Mouse (Mus musculus) left cerebral cortex, adult 2 months (tissue): ENCODE measurements at regions not wholly inside any gene's neighbourhood (a gene's known extent, or its start where the extent isn't known, plus 50 kb on each side); places are given as distances from the start of the nearest gene placed in this dataset.

Experiments
- DNase-seq, 2 experiments: peaks; one replicate each; pipeline ENCODE4 v3.0.0; 2021 to 2022; ENCODE audit warnings: low spot score in 2 of 2, mixed read lengths in 1 of 2; ENCODE audit errors: extremely low spot score in 1 of 2
- H3K27ac ChIP-seq: fragments of 200-600 bp; 2 replicates; pipeline ENCODE4 v1.8.1; 2022
- H3K4me3 ChIP-seq: fragments of 200-600 bp; 2 replicates; pipeline ENCODE4 v1.8.1; 2022
- CTCF ChIP-seq: fragments of 200-600 bp; IDR thresholded peaks from 2 replicates; pipeline ENCODE4 v1.8.1; 2022; ENCODE audit warnings: antibody characterized with exemption, mild to moderate bottlenecking, moderate library complexity
- intact Hi-C: fragments of 180-260 bp; cut with DNase I; formaldehyde crosslinking; loops from one replicate; pipeline ENCODE4 v1.15.1; 2025

DNA sequence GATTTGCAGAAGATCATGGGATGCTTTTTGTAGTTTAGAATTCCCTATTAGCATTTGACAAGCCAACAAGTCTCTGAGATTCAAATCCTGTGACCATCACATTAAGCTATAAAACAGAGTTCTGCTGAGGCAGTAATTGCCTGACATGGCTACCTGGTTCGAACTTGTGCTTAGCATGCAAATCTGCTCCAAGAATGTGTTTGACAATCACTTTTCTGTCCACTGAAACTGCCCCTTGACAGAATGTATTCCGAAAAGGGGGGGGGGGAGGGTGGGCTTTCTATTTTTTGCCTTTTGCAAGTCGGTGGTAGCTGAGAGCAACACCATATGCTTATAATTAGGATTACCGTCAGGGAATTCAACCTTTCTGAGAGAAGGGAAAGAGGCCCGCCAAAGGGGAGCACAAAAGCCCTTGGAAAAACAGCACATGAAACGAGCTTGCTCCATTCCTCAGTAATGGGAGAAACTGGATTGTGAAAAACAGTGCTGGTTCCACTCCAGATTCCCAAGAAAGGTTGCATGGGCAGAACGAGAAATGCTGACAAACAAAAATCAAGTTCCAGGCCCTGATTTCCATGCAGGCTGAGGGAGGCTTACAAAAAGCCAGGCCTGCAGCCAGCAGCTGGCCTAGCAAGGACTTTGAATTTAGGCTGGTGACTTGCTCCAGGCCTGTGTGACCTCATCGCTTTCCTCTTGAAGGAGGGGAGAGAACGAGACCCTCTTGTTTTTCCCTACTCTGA, 176.1 kb upstream of the Ldb2 start:
- Histone ChIP-seq H3K27ac (no peak overlapping the region), H3K4me3 (no peak overlapping the region)
- intact Hi-C loops, result no loop called here
- DNase-seq, result peak in 1 of 2 experiments; percentile 12
- no peak for TF ChIP-seq CTCF

DNA sequence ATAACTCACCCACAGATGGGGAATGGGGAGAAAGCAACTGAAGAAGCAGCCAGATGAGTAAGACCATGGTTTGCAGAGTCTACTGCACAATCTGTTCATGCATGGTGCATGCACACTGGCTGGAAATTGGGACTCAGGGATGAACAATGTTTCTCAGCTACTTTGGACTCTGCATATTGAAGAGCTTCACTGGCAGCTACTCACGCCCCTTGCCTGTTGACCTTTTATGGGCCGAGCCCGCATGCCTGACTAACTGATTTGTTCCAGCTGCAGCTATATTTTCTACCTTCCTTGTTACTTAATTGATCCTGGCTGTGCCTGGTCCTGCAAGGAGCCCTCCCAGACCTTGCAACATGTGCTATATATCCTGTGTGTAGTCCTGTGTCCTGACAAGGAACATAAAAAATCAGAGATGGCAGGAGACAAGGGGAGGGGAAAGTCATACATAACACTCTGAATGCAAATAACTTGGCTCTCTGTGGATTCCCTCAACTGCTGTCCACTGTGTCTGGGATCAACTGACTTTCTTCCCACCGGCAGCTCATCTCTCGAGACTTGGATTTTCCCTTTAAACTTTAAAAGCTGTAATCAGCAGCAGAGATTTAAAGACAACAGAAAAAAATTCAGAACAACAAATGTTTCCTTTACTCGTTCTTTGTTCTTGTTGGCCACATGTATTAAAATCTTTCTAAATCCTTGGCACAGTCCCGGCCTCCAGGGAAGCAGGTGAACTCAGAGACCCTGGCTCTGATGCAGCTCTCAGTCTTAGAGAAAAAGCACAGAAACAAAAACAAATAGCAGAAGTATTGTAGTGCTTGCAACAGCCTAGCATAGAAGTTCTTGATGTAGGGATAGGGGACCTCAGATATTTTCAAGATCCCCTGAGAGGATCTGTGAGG, 143.8 kb upstream of the Ldb2 start:
- intact Hi-C loops, result no loop called here
- TF ChIP-seq CTCF, result no peak
- Histone ChIP-seq H3K27ac (no peak overlapping the region), H3K4me3 (no peak overlapping the region)
- DNase-seq, result no peak

DNA sequence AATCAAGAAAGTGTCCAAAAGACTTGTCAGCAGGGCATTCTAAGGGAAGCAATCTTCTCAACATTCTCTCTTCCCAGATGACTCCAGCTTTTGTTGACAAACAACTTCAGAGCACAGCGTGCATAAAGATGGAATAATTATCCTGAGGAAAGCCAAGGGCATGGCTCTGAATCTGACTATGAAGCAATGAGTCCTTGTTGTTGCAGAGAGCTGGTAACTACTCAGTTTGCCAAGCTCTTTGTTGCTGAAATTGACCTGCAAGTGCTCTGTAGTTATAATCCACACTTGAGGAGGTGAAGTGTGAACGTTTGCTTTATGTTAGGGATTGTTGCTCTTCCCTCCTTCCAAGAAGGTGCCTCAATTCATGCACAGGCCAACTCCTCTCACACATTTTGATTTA, 143.1 kb upstream of the Ldb2 start:
- H3K4me3 ChIP-seq, result no peak overlapping the region
- no peak for TF ChIP-seq CTCF
- intact Hi-C loops, result no loop called here
- no peak for DNase-seq
- H3K27ac ChIP-seq, result no peak overlapping the region

DNA sequence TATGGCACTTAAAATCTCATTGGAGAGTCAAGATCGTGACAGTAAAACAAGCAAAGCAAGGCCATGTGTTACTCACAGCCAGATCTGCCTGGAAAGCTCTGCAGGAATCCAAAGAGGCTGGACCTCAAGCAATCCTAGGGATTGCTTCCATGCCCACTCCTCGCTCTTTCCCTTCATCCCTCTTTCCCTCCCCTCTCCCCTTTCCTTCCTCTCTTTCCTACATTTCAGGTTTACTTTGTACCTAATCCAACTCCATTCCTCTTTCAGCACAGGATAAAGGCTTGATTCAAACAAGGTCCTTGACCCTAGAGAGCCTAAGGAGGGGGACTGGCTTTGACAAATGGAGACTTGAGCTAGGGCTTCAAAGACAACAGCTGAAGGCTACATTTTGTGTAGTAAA, 126.0 kb upstream of the Ldb2 start:
- Histone ChIP-seq H3K27ac (no peak overlapping the region), H3K4me3 (no peak overlapping the region)
- intact Hi-C loops, result no loop called here
- DNase-seq, result no peak
- TF ChIP-seq CTCF, result no peak

DNA sequence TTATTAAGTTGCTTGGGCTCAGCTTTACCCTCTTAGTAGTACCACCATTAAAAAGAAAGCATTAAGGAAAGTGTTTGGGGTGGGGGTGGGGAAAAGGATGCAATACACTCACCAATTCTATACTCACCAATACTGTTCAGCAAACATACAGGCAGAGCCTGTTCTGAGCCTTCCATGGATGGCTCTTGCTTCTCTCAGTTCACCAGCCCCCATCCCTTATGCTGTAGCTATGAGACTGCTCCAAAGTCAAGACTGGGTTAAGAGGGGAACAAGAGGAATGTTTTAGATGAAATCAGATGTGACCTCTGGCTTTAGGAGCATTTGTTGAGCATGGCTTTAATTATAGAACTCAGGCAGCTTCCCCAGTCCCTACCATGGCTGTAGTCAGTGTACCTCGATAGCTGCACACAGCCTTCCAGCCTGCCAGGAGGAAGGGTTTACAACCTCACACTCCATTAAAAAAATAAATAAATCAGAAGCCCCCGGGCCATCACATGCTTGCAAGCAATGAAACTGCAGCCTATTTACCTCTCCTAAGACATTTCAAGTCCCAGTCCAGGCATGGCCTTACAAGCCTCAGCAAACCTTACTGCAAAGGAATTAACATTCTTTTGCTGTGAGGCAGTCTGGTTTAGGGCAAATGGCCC, 122.8 kb upstream of the Ldb2 start:
- no peak overlapping the region for H3K27ac ChIP-seq

DNA sequence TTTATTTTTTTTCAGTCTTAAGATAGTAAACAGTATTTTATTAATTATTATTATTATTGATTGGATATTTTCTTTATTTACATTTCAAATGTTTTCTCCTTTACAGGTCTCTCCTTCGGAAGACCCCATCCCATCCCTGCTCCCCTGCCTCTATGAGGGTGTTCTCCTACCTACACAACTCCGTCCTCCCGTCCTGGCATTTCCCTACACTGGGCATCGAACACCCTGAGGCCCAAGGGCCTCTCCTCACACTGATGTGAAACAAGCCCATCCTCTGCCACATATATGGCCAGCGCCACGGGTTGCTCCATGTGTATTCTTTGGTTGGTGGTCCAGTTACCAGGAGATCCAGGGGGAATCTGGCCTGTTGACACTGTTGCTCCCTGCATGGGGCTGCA, 118.3 kb upstream of the Ldb2 start:
- no peak overlapping the region for H3K27ac ChIP-seq
- TF ChIP-seq CTCF, result no peak
- intact Hi-C loops, result no loop called here
- H3K4me3 ChIP-seq, result no peak overlapping the region
- DNase-seq, result no peak

More for the DNA sequence above, 122.8 kb upstream of the Ldb2 start:
- intact Hi-C loops, result no loop called here
- TF ChIP-seq CTCF, result no peak
- no peak overlapping the region for H3K4me3 ChIP-seq
- DNase-seq, result no peak

DNA sequence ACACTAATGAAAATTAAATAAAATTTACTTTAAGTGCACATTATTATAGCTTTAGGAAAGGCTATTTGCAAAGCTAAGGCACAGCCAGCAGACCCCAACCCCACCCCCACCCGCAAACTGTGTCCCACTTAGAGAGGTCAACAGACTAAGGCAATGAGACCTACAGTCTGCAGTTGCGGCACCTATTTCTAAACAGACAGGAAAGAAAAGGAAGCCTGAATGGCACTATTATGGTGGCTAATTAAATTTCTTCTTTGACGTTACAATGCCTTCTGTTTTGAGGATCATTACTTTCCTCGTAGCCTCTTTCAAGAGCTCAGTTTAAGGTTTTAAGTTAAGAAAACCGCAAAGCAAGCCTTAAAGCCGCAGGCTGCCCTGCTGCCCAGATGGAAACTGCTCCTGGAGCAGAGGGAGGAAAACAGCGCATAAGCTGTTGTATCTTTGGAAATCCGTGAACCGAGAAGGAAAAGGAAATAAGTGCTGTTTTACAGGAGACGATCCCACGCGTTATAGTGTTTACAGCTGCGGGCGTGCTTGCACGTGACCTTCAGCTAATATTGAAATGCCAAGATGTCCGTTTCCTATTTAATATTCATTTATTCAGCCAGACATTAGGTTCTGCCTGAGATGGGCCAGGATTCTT, 117.8 kb upstream of the Ldb2 start:
- no peak overlapping the region for H3K27ac ChIP-seq
- DNase-seq, result no peak
- intact Hi-C loops, result no loop called here
- peak overlapping the region; percentile 26 for H3K4me3 ChIP-seq
- no peak for TF ChIP-seq CTCF

DNA sequence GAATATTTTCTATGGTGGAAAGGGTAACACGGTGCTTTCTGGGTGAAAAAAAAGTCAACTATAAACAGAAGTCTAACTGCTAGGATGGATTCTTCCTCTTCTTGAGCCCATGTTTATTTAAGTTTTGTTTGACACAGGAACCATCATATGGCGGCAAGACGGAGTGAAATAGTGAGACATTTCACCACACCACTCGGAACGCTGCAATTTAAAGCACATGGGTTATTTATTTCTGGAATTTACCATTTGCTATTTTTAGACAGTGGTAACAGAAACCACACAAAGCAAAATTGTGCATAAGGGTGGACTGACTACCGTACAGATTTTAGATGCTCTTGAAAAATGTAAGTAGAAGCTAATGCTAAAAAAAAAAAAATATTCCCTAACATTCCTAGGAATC, 103.1 kb upstream of the Ldb2 start:
- intact Hi-C loops, result loop anchor here (5.0 kb wide), 1 partner anchor 330 kb away; no protein-coding TSS in a partner anchor

DNA sequence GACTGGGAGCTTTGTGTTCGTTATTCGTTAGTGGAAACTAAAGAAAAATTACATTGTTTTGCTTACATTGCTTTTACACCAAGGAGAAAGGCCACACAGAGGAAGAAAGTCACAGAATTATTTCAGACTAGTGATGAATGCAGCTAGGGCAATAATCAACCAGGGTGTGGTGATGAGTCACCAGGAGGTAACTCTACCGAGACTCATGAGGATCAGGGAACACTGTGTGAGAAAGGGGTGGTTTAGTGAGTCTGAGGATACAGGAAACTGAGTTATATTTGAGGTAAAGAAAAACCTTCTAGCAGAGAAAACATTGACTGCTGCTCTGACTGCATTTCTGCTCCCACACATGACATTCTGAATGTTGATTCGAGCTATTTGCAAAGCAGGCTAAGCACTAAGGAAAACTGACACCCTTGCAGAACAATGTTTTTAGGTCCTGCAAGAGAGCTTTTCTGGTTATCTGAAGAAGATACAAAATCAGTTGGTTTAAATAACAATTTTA, 87.1 kb upstream of the Ldb2 start:
- peak overlapping the region; percentile 47; the same call in 1 of the 2 replicates for H3K27ac ChIP-seq
- intact Hi-C loops, result no loop called here
- no peak for DNase-seq
- no peak overlapping the region for H3K4me3 ChIP-seq
- TF ChIP-seq CTCF, result no peak

More for the DNA sequence above, 103.1 kb upstream of the Ldb2 start:
- TF ChIP-seq CTCF, result no peak
- H3K27ac ChIP-seq, result no peak overlapping the region
- H3K4me3 ChIP-seq, result no peak overlapping the region
- no peak for DNase-seq

DNA sequence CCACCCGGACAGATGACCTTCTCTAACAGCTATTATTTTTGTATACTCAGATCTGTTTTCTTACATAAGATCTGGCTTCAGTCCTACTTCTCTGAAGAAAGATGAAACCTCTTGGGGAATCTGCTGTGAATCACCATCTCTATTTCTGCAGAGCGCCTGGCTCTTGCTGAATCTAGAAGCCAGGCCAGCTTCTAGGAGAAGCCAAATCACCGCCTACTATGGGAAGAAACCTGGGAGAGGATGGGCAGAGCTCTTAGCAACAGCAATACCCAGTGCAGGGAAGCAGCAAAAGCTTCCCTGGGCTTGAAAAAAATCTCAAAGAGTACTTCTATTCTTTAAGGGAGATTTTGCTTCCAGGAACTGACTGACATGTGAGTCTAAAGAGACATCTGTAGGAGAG, 77.5 kb upstream of the Ldb2 start:
- peak overlapping the region; percentile 94 for H3K27ac ChIP-seq
- DNase-seq, result peak; percentile 54 to 56
- H3K4me3 ChIP-seq, result no peak overlapping the region
- intact Hi-C loops, result loop anchor here (2.0 to 10.0 kb wide), 6 partner anchors 142 to 492 kb away; no protein-coding TSS in a partner anchor
- TF ChIP-seq CTCF, result no peak

DNA sequence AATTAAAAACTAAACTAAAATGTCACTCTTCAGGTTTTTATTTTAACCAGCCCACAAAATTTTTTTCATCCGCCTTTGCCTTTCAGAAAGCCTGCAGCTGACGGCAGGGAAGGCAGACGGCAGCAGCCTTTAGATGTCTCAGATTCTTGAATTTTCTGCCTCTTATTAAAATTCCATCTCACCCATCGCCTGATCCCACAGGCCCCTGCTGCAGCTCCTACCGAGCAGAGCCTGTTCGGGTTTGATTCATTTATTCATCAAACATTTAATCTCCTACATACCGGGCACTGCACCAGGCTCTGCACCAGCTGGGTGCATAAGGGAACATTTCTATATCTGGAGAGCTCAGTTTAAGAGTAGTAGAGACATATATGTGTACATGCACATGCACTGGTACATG, 72.8 kb upstream of the Ldb2 start:
- Histone ChIP-seq H3K27ac (peak overlapping the region; percentile 65), H3K4me3 (no peak overlapping the region)
- intact Hi-C loops, result loop anchor here (2.0 to 10.0 kb wide), 4 partner anchors 73 to 487 kb away; partner anchors contain the start of gene Ldb2
- DNase-seq, result peak in 1 of 2 experiments; percentile 27
- TF ChIP-seq CTCF, result no peak
